Mouse (Mus musculus) kidney, adult 2 months (tissue): ENCODE results near the gene Gm9376.

Experiments
- CTCF ChIP-seq: fragments of 200-500 bp; conservative IDR thresholded peaks from 2 replicates; pipeline ENCODE4 v1.5.1; 2011; ENCODE audit warnings: low read depth, mild to moderate bottlenecking, control low read depth, low read length, moderate library complexity, mixed read lengths; ENCODE audit not compliant: insufficient read depth, insufficient read length
- POLR2A ChIP-seq: fragments of 200-500 bp; IDR thresholded peaks from one replicate; pipeline ENCODE4 v1.6.1; 2011; ENCODE audit warnings: low read depth, low read length, control low read depth

DNA sequence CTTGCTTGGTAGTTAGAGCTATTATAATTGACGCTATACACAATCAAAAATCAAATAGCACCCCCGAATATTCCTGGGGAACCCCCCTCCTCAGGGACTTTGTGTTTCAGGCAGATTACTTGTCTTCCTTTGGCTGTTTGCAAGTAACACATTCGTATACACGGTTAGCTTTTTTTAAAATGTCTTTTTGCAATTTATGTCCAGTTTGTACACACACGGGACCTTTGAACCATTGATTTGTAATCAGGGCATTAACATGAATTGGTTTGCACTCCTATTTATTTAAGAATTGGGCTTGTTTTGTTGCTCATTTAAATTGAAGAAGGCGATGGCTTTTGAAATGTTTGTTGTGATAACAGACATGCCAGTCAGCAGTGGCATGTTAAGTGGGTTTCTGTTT, 29.0 kb upstream of the Gm9376 start:
- no peak for TF ChIP-seq CTCF
- no peak for TF ChIP-seq POLR2A
